Mouse (Mus musculus) left cerebral cortex, postnatal 14 days (tissue): ENCODE data around the gene Gm32742. TPM values are rescaled to one million over a fixed set of nuclear protein-coding genes. Genes with fewer than 3 reads are reported as not detected.
"Not testable (repeated sequence)": the region's sequence is repeated elsewhere in the genome, so short reads cannot be mapped to it uniquely, and the experiment has no call there.

Experiments
- DNase-seq, 2 experiments: peaks; one replicate each; pipeline ENCODE4 v3.0.0; 2021 to 2022; ENCODE audit warnings: low spot score in 2 of 2, mixed read lengths in 1 of 2
- intact Hi-C: fragments of 180-260 bp; cut with DNase I; formaldehyde crosslinking; loops from one replicate; pipeline ENCODE4 v1.15.1; 2025
- total RNA-seq, 2 experiments: library from RNA; stranded (reverse); gene quantifications; 2 replicates each; pipeline ENCODE4 v1.2.3; 2021

Gm32742 gene
- total RNA-seq, 2 experiments from 2014 or later, result not detected

- DNase-seq, result no peak
- intact Hi-C loops, result loop anchor here (10.0 kb wide), 1 partner anchor 781 kb away; no protein-coding TSS in a partner anchor
Measured at GRCm38 (mm10) chr9:51163989-51164388, 1.3 kb downstream of the Gm32742 start.

GRCm38 (mm10) chr9:51161771-51162388 lies 3.4 kb downstream of the Gm32742 start:
- intact Hi-C loops, result loop anchor here (1.0 to 10.0 kb wide), 2 partner anchors 130 to 783 kb away; no protein-coding TSS in a partner anchor
- DNase-seq, result peak; percentile 87 to 89

GRCm38 (mm10) chr9:51152079-51152752 lies 13.1 kb downstream of the Gm32742 start:
- DNase-seq, result peak; percentile 82 to 84
- intact Hi-C loops, result loop anchor here (5.0 kb wide), 2 partner anchors 140 to 300 kb away; no protein-coding TSS in a partner anchor

GRCm38 (mm10) chr9:51147294-51147693 lies 18.0 kb downstream of the Gm32742 start:
- intact Hi-C loops, result loop anchor here (10.0 kb wide), 1 partner anchor 342 kb away; no protein-coding TSS in a partner anchor
- DNase-seq, result no peak

- peak in 1 of 2 experiments; percentile 27 for DNase-seq
- intact Hi-C loops, result loop anchor here (10.0 kb wide), 1 partner anchor 342 kb away; no protein-coding TSS in a partner anchor
Measured at GRCm38 (mm10) chr9:51146496-51146895, 18.8 kb downstream of the Gm32742 start.

GRCm38 (mm10) chr9:51144218-51144617 lies 21.1 kb downstream of the Gm32742 start:
- no peak for DNase-seq
- intact Hi-C loops, result loop anchor here (10.0 kb wide), 1 partner anchor 339 kb away; no protein-coding TSS in a partner anchor

- no peak for DNase-seq
- intact Hi-C loops, result loop anchor here (10.0 kb wide), 1 partner anchor 339 kb away; no protein-coding TSS in a partner anchor
Measured at GRCm38 (mm10) chr9:51143437-51143836, 21.9 kb downstream of the Gm32742 start.

GRCm38 (mm10) chr9:51140711-51141110 lies 24.6 kb downstream of the Gm32742 start:
- intact Hi-C loops, result loop anchor here (10.0 kb wide), 1 partner anchor 336 kb away; no protein-coding TSS in a partner anchor
- DNase-seq, result no peak

GRCm38 (mm10) chr9:51139401-51139800 lies 25.9 kb downstream of the Gm32742 start:
- intact Hi-C loops, DNase-seq: not testable (repeated sequence)

GRCm38 (mm10) chr9:51138301-51138700 lies 27.0 kb downstream of the Gm32742 start:
- no peak for DNase-seq
- intact Hi-C loops, result no loop called here

GRCm38 (mm10) chr9:51137836-51138235 lies 27.5 kb downstream of the Gm32742 start:
- intact Hi-C loops, result no loop called here
- no peak for DNase-seq

- DNase-seq, result no peak
- intact Hi-C loops, result no loop called here
Measured at GRCm38 (mm10) chr9:51137432-51137831, 27.9 kb downstream of the Gm32742 start.

- peak in 1 of 2 experiments; percentile 46 for DNase-seq
- intact Hi-C loops, result no loop called here
Measured at GRCm38 (mm10) chr9:51136985-51137384, 28.3 kb downstream of the Gm32742 start.

- DNase-seq, result no peak
- intact Hi-C loops, result no loop called here
Measured at GRCm38 (mm10) chr9:51114767-51115166, 50.5 kb downstream of the Gm32742 start.

- no peak for DNase-seq
- intact Hi-C loops, result no loop called here
Measured at GRCm38 (mm10) chr9:51105751-51106150, 59.6 kb downstream of the Gm32742 start.

- peak in 1 of 2 experiments; percentile 8 for DNase-seq
- intact Hi-C loops, result no loop called here
Measured at GRCm38 (mm10) chr9:51103808-51104514, 61.4 kb downstream of the Gm32742 start.

- DNase-seq, result peak; percentile 18 to 43
- intact Hi-C loops, result no loop called here
Measured at GRCm38 (mm10) chr9:51102963-51103807, 62.1 kb downstream of the Gm32742 start.

- DNase-seq, result peak; percentile 37 to 43
- intact Hi-C loops, result no loop called here
Measured at GRCm38 (mm10) chr9:51101756-51102425, 63.4 kb downstream of the Gm32742 start, which contains the start of gene 4833427G06Rik. Gene 4833427G06Rik, minus strand, starts transcription at chr9:51102078.
